Mouse (Mus musculus): ENCODE data around the gene Btd. TPM values are rescaled to one million over a fixed set of nuclear protein-coding genes. Genes with fewer than 3 reads are reported as not detected.
A peak's percentile ranks its signal among the peaks of the same experiment; 100 is the strongest.

Gene Btd
- polyA plus RNA-seq, 2 experiments: 34.7 to 52.0 TPM

DNA sequence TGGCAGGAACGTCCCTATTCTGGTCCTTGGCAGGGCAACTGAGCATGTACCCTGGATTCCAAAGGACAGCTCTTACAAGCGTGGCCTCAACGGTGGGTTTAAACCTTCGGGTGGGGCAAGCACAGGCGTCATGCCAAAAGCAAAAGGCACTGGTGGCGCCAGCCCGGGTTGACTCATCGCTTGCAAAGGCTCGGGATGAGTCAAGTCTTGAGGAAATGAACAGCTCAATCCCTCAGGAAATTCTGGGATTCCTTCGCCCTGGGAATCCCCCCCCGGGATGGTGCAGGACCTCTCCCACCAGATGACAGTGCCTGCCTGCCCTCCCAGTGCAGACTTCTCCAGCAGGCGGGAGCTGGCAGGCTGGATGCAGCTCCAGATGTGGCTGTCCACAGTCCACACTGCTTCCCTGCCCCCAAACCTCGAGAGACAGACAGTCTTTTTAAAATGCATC lies 28.4 kb downstream of the Btd start:
- Histone ChIP-seq H3K4me1 (ENCODE audit: control insufficient read depth, insufficient read depth, low read length) (peaks cover 43% of the 10 kb centered on the region), H3K9me3 (ENCODE audit: control insufficient read depth, low read length) (no peaks in the 10 kb centered on the region), H3K27ac (replicated peaks; ENCODE audit: low read depth, low read length) (peak overlapping the region; percentile 70), H3K9ac (ENCODE audit: low read depth, low read length, severe bottlenecking) (no peak overlapping the region), H3K4me3 (replicated peaks; ENCODE audit: low read length) (no peak overlapping the region), H3K27me3 (ENCODE audit: control insufficient read depth, insufficient read depth, low read length) (no peaks in the 10 kb centered on the region), H3K36me3 (ENCODE audit: control insufficient read depth, insufficient read depth, low read length) (peaks cover 14% of the 10 kb centered on the region), H3K4me2 (replicated peaks; ENCODE audit: low read depth, low read length, severe bottlenecking) (no peak overlapping the region)
- WGBS: 74% methylated on average over 13 of the region's 13 CpGs
- DNase-seq (ENCODE audit: low spot score) (peak; percentile 49), ATAC-seq (ENCODE audit: low FRiP score, low read depth) (no peak)
- no peak for TF ChIP-seq POLR2A (IDR thresholded peaks at IDR 0.05; ENCODE audit: borderline replicate concordance, extremely low read depth, insufficient read depth, insufficient read length)

DNA sequence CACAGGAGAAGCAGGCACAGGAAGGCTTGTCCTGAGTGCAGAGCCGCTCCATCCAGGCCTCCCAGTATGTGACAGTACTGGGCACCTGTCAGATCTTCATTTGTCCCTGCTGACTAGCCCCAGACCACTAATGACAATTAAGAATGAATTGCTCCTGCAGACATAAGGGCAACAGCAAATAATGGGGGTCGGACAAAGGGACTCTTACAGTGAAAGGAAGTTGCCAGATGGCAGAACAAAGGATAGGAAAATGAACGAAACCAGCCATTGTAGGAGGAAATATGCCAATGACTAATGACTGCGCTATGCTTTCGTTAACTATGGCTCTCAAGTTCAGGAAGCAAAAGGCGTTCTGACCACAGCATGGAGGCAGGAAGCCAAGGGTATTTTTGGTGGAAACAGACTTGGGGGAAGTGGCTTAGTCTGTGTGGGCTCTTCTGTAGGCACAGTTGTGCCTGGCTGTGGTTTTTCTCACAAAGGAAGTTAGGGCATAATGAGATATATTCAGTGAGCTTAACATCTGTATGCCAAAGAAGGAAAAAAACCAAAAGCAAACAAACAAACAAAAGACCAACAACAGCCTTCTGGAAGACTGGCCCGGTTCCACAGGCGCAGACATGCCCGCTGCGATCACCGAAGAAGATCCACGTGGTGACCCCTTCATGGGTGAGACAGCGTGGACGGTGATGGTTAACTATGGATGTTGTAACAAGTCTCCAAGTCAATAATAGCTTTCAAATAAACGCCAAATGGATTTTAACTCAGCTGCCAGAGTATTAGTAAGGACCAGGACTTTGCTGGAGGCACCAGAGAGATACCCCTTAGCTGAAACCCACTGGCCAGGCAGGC lies 29.0 kb downstream of the Btd start:
- DNase-seq (ENCODE audit: low spot score) (peak; percentile 54), ATAC-seq (ENCODE audit: low FRiP score, low read depth) (no peak)
- Histone ChIP-seq H3K36me3 (ENCODE audit: control insufficient read depth, insufficient read depth, low read length) (peaks cover 14% of the 10 kb centered on the region), H3K9me3 (ENCODE audit: control insufficient read depth, low read length) (no peaks in the 10 kb centered on the region), H3K9ac (ENCODE audit: low read depth, low read length, severe bottlenecking) (no peak overlapping the region), H3K4me1 (ENCODE audit: control insufficient read depth, insufficient read depth, low read length) (peaks cover 37% of the 10 kb centered on the region), H3K27me3 (ENCODE audit: control insufficient read depth, insufficient read depth, low read length) (no peaks in the 10 kb centered on the region), H3K27ac (replicated peaks; ENCODE audit: low read depth, low read length) (peak overlapping the region; percentile 70), H3K4me2 (replicated peaks; ENCODE audit: low read depth, low read length, severe bottlenecking) (no peak overlapping the region), H3K4me3 (replicated peaks; ENCODE audit: low read length) (no peak overlapping the region)
- 70% methylated on average over 15 of the region's 15 CpGs for WGBS
- no peak for TF ChIP-seq POLR2A (IDR thresholded peaks at IDR 0.05; ENCODE audit: borderline replicate concordance, extremely low read depth, insufficient read depth, insufficient read length)

DNA sequence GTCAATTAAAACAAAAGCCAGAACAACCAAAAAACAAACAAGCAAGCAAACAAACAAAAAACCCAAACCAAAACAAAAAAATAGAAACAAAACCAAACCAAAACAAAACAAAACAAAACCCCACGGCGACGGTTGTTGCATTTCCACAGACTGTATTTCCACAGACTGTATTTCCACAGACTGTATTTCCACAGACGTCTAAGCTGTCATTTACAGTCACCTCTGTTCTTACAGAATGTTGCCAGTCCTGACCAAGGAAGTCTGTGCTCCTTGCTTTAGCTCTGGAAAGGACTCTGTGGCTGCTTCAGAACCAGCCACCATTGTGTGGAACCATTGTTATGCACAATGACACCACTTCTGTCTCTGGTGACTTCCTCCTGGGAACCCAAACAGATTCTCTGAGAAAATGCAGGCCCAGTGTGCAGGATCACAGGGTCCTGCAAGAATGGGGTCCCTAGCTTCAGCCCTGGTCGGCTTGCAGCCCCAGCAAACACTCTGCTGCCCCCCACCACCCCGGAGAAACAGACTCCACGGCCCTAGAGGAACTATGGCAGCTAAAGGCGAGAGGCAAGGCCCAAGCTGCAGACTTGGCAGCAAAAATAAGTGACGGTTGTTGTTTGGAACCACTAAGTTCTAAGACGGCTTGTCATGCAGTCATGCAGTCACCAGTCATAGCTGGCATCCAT lies 30.9 kb downstream of the Btd start:
- Histone ChIP-seq H3K9me3 (ENCODE audit: control insufficient read depth, low read length) (no peaks in the 10 kb centered on the region), H3K4me3 (replicated peaks; ENCODE audit: low read length) (no peak overlapping the region), H3K27ac (replicated peaks; ENCODE audit: low read depth, low read length) (peak overlapping the region; percentile 49; the same call in 1 of the 2 replicates), H3K36me3 (ENCODE audit: control insufficient read depth, insufficient read depth, low read length) (peaks cover 13% of the 10 kb centered on the region), H3K9ac (ENCODE audit: low read depth, low read length, severe bottlenecking) (no peak overlapping the region), H3K4me2 (replicated peaks; ENCODE audit: low read depth, low read length, severe bottlenecking) (no peak overlapping the region), H3K4me1 (ENCODE audit: control insufficient read depth, insufficient read depth, low read length) (peaks cover 23% of the 10 kb centered on the region), H3K27me3 (ENCODE audit: control insufficient read depth, insufficient read depth, low read length) (no peaks in the 10 kb centered on the region)
- 73% methylated on average over 10 of the region's 10 CpGs for WGBS
- ATAC-seq (ENCODE audit: low FRiP score, low read depth) (no peak), DNase-seq (ENCODE audit: low spot score) (no peak)
- no peak for TF ChIP-seq POLR2A (IDR thresholded peaks at IDR 0.05; ENCODE audit: borderline replicate concordance, extremely low read depth, insufficient read depth, insufficient read length)

DNA sequence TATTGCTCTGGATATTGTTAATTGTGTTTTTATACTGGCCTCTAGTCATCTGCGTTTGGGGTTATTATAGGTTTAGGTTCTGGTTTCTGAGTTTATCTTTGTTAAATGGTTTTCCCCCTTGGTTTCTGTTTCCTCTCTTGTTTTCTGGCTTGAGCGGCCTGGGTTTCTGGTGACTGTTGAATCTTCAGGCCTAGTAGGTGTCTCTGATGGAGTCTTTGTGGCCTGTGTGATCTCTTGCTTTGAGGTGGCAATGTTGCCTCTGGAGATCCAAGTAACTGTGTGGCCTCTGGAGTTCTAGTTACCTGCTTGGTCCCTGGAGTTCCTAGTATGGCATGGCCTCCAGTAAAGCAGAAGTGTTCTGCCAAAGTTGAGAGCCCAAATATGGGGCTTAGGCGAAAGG lies 39.8 kb downstream of the Btd start:
- Histone ChIP-seq H3K4me1 (ENCODE audit: control insufficient read depth, insufficient read depth, low read length) (no peaks in the 10 kb centered on the region), H3K9ac (ENCODE audit: low read depth, low read length, severe bottlenecking) (no peak overlapping the region), H3K27ac (replicated peaks; ENCODE audit: low read depth, low read length) (no peak overlapping the region), H3K4me3 (replicated peaks; ENCODE audit: low read length) (no peak overlapping the region), H3K9me3 (ENCODE audit: control insufficient read depth, low read length) (no peaks in the 10 kb centered on the region), H3K36me3 (ENCODE audit: control insufficient read depth, insufficient read depth, low read length) (no peaks in the 10 kb centered on the region), H3K4me2 (replicated peaks; ENCODE audit: low read depth, low read length, severe bottlenecking) (no peak overlapping the region), H3K27me3 (ENCODE audit: control insufficient read depth, insufficient read depth, low read length) (no peaks in the 10 kb centered on the region)
- no peak for TF ChIP-seq POLR2A (IDR thresholded peaks at IDR 0.05; ENCODE audit: borderline replicate concordance, extremely low read depth, insufficient read depth, insufficient read length)
- no peak for ATAC-seq (ENCODE audit: low FRiP score, low read depth)
- no peak for DNase-seq (ENCODE audit: low spot score)
- WGBS: 95% methylated on average over 3 of the region's 3 CpGs

DNA sequence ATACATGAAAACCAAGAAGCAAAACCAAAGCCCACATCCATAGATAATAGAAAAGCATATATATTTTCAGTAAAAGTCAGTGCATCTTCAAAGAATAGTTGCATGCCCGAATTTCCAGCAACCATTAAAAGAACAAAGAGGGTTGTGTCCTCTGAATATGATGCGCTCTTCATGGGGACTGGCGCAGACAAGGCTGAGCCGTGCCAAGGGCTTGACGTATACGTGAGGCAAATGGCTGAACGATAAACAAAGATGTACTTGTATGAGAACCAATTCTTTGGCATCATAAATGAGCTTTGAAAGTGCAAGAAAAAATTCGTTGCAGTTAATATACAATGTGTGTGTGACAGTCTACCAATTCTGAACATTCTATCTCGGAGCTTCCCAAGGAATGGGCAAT lies 40.5 kb downstream of the Btd start:
- H3K27me3 ChIP-seq (ENCODE audit: control insufficient read depth, insufficient read depth, low read length): no peaks in the 10 kb centered on the region
- no peak for DNase-seq (ENCODE audit: low spot score)
- no peak overlapping the region for H3K4me3 ChIP-seq (replicated peaks; ENCODE audit: low read length)
- TF ChIP-seq POLR2A (IDR thresholded peaks at IDR 0.05; ENCODE audit: borderline replicate concordance, extremely low read depth, insufficient read depth, insufficient read length): no peak
- ATAC-seq (ENCODE audit: low FRiP score, low read depth): no peak
- no peaks in the 10 kb centered on the region for H3K4me1 ChIP-seq (ENCODE audit: control insufficient read depth, insufficient read depth, low read length)
- 87% methylated on average over 9 of the region's 9 CpGs for WGBS
- H3K4me2 ChIP-seq (replicated peaks; ENCODE audit: low read depth, low read length, severe bottlenecking): no peak overlapping the region
- no peak overlapping the region for H3K9ac ChIP-seq (ENCODE audit: low read depth, low read length, severe bottlenecking)
- no peaks in the 10 kb centered on the region for H3K36me3 ChIP-seq (ENCODE audit: control insufficient read depth, insufficient read depth, low read length)
- H3K9me3 ChIP-seq (ENCODE audit: control insufficient read depth, low read length): no peaks in the 10 kb centered on the region
- H3K27ac ChIP-seq (replicated peaks; ENCODE audit: low read depth, low read length): no peak overlapping the region
